Mouse (Mus musculus) spleen, postnatal 36 days (tissue): Measurements from ENCODE around the gene Enox1.

Experiments
- DNase-seq, 2 experiments: peaks; one replicate each; pipeline ENCODE4 v3.0.0; 2022; ENCODE audit warnings: low spot score in 2 of 2, mixed read lengths in 1 of 2

The Enox1 gene

DNA sequence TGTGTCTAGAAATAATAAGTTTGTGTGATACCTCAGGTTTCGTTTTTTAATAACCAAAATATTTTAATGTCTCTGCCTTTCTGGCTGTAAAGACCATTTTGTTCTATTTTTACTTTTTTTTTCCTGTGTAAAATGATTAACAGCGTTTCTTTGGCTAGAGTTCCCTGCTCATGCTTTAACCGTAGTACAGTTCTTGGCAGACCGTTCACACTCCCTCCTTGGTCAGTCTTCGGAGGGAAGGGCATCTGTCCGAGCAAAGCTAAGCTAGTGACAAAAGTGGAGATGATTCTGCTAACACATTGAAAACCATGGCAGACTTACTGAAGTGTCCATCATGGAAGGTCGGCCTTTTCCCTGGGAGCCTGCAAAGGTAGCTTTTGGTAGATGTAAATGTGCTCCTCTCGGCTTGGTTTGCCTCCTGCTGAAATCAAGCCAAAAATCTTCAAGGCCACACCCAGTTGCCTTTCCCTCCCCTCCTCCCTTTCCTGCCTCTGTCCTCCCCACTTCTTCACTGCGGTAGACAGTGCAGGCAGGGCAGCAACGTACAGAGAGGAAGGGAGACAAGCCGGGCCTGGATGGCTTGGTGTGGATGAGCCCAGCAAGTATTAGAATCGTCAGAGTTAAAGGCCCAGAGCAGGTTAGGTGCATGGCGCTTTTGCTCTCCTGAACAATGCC lies 461.7 kb downstream of the Enox1 start:
- no peak for DNase-seq

DNA sequence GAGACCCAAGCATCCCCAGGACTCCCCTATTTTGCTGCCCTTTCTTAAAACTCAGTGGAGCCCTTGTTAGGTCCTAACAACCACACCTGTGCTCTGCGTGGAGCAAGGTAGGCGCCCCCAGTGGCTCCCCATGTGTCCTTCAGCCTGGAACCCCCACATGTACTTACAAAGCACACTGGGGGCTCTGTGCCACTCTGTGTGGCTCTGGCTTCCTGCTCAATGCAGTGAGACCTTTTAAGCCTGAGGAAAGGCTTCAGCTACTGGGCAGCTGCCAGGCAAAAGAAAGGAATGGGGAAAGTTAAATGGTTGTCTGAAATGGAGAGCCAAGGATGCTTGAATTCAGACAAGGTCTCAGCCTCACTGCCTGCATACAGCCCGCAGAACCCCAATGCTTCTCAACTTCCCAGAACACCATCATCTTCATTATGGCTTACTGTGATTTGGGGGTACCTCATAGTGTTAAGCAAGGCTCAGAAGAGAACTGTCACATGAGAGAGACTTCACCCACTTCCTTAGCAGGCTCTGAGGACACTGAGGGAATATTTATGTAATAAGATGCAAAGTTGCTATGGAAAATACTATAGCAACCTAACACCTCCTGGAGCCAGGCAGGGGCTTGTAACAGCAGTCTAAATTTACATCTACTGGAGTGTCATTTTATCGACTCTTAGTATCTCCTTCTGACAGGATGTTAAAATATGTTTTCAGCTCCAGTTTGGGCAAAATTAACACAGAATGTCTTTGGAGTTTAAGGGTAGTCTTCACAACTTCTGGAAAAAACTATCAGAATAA lies 465.1 kb downstream of the Enox1 start:
- DNase-seq = no peak

DNA sequence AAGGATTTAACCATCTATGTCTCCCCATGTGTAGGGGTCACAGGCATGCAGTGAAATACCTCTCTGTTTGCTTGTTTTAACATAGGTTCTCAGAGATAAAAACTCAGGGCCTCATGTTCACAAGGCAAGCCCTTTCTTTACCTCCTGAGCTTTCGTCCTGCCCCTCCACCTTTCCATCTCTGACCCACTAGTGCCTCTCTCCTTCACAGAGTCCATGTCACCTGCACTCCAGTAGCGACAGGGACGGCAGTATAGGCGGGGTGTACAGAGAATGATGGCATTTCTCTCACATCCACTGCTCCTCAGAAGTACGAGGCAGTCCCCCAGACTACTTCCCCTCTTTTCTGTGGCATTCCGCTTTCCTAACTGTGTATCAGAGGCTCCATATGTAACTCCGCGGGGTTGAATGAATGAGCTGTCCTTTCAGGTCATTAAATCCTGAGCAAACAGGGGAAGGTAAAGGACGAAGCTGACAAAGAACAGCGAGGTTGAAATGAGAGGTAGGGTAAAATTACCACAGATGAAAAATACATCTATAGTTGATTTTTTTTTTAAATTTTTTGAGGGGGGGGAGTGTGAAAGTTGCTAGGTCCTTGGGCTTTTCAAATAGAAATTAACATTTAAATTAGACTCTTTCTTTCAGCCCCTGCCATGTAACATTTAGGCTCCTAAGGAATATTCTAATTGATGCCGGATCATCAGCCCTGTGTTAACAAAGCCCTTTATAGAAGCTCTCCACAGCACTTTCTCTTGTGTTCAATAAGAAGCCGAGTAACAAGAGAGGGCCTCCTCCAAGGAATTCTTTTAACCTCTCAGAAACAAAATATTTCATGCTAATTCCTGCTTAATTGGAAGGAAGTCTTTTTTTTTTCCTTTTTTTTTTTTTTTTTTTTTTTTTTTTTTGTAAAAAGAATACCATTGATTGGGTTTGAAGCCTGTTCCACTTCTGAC lies 470.3 kb downstream of the Enox1 start:
- DNase-seq = no peak

DNA sequence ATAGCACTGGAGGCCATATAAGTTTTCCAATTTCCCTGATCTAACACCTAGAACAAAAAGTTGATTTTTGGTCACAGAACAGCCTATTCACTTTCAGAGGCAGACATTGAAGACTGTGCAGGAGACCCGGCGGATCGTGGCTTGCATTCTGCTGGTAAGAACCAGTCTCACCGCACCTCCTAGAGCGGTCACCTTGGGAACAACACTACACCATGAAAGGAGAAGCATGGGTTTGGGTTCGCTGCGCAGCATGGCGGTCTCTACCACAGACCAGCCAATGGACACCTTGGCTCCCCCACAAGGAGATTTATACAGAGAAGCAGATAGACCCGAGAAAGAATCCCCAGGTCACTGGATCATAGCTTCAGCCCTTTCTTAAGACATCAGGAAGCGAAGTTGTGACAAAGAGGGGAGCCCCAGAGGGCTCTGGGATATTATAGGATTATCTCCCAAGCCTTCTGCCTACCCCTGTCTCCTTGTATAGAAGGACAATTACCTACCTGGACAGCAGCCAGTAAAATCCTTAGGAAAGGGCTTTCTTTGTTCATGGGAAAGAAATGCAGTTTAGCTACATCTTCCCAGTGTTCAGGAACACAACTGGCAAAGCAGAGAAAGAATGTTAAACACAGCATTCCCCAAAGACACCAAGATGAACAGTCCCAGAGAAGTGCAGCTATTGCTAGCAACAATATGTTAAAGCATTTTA lies 476.1 kb downstream of the Enox1 start:
- DNase-seq = no peak

DNA sequence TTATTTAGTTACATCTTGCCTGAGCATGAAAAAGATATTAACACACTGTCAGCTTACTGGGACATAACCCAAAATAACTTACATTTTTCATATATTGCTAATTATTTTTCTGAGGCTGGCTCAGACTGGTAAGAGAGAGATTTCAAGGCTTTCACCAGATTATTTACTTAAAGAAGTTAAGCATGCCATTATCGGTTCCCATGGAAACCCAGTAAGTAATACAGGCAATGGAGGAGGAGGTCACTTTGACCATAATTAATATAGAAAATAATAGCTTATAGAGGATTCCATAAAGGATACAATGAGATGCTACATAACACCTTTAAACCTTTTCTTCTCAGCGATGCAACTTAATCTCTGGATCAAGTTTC lies 476.6 kb downstream of the Enox1 start:
- DNase-seq = no peak

DNA sequence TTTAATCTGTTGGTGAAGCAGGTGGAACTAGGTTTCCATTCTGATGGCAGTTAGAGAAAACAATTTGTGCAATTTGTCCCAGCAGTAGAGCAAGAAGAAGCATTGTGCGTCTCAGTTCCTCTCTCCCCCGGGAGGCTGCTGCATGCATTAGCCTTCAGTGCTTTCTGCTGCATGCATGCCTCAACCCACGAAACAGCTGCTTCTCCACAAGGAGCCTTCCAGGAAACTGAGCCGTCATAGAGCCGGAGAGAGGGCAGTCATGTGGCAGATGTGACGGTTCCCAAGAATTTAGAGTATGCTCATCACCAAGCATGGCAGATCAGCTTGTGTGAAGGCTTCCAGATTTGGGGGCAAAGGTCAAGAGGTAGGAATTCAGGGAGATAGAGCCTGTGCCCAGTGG lies 480.4 kb downstream of the Enox1 start:
- DNase-seq = no peak

DNA sequence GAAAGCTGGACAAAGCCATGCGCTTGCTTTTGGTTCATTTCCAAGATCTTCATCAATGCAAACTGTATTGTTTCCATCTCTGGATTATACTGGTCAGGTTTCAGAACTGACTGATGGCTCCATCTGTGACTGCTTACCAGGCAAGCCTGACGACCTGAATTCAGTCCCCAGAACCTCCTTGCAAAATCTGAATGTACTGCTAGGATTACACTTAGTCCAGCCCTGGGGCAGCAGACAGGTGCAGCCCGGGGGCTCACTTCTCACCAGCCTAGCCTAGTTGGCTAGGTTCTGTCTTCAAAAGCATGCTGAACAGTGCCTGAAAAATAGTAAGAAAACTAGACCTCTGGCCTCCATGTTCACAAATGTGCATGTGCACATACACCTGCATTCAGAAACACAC lies 481.6 kb downstream of the Enox1 start:
- DNase-seq = no peak

DNA sequence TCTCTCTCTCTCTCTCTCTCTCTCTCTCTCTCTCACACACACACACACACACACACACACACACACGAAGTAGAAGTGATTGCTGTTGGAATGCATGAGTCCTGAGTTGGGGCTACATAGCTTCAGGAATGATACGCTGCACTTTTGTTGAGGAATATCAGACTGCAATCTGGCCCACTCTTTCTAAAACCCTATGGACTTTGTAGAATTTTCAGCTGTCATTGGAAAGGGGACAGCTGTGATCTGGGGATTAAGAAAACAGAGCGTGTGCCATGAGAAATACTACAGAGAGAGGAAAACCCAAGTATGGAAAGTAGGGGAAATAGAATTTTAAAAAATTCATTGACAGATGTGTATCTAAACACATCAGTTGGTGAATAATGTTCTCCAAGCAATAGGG lies 482.1 kb downstream of the Enox1 start:
- no peak for DNase-seq

DNA sequence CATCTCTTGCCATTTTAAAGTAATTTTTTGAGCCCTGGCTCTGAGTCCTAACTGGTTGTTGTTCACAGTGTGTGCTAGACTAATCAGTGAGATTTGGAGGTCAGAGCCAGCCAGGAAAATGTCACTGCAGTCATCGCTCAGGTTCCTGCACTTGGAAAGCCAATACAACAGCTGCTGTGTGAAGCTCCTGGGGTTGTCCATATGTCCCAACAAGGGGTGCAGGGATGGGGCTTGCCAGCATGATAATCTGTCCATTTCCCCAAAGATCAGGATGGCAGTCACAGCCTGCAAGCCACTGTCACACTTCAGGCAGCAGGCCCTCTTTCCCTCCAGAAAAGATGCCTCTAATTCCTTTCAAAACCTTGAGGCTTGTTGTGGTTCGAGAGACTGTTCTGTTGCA lies 483.0 kb downstream of the Enox1 start:
- DNase-seq = no peak

DNA sequence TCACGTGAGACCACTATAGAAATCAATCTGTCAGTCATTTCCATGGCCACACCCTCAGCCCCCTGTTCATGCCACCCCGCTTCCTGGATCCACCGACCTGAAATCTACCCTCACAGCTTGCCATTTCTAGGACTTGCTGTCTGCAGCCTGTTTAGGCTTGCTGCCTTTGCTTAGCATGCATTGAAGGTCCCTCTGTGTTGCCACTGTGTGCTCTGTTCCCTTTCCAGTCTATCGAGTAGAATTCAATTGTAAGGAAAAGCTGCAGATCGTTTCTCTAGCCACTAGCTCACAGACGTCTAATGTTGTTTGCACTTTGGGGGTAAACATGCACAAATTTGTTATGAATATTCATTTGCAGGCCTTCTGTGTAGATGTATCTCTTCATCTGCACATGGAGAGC lies 485.8 kb downstream of the Enox1 start:
- DNase-seq = no peak

DNA sequence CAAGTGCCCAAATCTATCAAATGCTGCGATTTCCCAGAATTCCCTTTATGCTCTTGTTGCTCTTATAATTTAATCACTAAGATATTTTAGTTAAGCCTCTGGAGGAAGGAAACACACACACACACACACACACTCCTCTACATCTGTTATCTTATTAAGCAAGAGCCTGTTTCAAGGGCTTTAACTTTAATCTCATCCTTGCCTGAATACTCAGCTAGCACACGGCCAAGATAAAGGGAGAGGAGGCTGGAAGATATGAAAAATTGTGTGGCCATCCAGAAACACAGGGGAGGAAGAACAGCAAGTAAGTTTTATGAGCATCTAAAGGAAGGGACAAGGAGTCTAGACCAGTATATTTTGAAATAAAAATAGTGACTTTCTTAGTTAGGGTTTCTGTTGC lies 489.6 kb downstream of the Enox1 start:
- no peak for DNase-seq

DNA sequence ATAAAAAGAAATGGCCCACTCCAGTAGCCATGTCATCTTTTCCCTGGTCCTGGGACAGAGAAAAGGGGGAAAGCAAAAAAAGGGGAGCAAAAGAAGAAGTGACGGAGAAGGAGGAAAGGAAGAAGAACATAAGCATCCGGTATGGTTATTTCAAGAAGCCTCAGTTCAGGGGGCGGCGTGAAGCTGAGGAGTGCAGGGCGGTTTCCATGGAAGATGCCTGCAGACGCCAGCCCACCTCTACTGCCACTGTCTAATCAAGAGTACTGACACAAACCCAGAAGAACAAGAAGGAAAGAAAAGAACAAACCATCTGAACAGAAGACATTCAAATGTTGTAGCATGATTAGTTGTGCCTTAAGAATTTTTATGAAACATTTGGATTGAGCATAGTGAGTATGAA lies 490.5 kb downstream of the Enox1 start:
- DNase-seq = no peak

DNA sequence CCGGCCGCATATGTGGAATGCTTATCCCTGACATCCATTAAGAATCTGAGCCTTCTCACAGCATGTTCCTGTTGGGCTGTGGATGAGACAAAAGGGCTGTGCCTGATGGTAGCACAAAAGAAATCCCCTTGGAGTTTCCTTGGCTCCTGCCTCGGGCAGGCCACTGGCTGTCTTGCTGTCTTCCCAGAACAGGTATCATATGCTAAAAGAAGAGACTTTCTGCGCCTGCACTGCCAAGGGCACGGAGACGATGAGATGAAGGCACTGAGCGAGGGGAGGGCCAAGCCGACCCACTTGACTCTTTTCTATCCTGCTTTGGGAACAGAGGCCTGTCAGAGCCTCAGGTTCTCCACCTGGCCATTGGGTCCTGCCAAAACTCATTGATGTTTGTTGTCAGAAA lies 491.7 kb downstream of the Enox1 start:
- DNase-seq = no peak

DNA sequence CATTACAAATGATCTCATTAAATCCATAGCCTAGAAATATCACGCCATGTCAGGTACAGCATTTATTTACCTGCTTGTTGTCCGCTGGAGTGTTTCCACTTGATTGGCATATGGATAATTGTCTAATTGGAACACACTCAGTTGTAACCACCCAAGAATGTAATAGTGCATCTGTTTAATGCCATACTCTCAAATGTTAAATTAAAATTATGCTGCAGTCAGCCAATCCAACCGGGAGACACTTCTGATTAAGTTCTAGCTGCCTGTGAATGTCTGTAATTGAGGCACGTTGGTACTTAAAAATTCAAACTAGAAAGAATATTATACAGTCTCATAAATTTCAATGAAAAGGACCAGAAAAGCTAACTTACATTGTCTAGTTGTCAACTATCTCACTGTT lies 502.2 kb downstream of the Enox1 start:
- DNase-seq = no peak

DNA sequence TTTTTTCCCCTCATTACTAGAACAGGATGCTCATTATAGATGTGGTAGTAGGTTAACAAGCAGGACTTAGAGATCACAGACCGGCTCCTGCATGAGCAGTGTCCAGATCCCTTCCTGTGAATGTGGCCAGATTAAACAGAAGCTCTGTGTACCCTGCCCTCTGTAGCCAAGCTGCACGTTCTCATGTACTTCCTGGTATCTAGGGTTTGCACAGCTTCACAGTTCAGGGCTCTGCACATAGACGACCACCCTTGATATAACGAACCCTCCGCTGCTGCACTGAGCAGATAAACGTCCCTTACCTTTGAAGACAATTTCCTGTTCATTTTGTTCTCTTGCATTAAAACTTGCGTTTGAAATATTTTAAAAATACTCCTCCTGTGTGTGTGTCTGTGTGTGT lies 505.7 kb downstream of the Enox1 start:
- no peak for DNase-seq

DNA sequence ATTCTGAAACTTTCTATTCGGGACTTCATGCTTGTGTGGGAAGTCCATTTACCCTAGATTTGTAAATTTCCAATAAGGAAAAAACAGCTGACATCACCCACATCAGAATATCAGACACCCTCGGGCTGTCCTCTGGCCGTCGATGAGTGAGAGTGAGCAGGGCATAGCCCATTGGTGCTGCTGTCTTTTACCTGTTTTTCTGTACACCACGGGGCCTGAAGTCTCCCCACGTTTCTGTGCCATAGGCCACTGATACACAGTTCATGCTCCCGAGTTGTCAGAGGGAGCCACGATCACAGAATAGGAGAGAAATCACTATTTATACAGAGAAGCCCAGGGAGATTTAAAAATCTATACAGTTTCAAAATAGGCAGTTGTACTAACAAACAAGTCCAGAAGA lies 506.4 kb downstream of the Enox1 start:
- DNase-seq = no peak

DNA sequence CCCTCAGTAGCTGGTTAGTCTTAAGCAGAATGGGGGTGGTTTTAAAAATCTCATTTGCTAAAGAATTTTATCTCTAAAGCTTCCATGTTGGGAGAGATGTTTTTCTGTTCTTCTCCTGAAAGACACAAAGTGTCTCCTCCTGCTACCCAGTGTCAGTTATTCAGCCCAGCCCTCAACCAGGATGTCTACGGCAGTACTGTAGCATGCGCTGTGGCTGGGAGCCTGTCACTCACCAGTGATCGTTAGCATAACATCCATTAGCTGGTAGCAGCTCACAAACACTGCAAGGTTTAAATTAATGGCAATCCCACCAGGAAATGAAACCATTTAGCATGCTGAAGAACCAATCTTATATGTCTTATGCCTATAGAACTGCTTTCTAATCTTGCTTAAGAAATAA lies 511.5 kb downstream of the Enox1 start:
- DNase-seq = no peak

DNA sequence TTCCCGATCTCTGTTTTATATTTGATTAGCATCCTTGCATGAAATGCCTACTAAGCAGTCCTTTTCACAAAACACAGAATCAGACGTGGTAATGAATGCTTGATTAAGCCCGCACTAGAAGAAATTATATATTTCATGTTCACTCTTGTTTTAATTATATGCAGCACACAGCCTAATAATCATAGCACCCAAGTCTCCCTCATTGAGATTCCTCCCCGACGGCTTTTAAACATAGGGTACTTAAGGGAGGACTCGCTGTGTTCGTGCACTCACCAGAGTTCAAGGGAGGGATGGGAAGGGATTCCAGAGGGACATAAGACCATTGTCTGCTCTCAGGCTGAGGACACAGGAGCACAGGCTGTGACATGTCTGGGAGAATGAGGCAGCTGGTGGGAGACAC lies 512.9 kb downstream of the Enox1 start:
- no peak for DNase-seq

DNA sequence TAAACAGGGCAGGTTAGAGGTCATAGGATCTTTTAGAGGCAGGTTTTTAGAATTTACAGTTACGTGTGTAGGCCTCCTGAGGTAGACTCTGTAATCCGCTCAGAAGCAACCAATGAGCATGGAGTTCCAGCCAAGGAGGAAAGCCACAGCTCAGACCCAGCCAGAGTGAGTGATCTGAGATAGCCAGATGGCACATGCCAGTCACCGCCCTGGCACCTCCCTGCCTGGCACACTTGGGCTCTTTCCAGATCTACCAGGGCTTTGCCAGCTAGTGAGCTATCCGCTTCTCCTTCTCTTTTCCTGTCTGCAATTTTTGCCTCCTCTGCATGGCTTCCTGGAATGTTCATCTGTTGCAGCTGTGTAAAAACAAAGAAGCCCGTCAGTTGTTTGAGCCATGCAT lies 514.4 kb downstream of the Enox1 start:
- peak; percentile 1 to 11 for DNase-seq

DNA sequence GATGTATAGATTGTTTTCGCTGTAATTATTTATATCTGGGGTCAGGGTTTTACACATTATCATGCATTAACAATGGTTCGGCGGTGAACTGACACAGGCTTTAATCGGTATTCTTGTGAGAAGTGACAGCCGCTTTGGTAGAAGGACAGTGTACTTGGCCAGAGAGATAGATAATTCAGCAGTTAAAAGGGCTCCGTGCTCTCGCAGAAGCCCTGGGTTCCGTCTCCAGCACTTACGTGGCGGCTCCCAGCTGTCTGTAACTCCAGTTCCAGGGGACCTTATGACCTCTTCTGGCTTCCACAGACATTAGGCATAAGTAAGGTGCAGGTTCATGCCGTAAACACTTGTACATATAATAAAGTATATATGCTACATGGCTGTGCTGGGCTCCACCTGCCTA lies 515.4 kb downstream of the Enox1 start:
- DNase-seq = no peak

DNA sequence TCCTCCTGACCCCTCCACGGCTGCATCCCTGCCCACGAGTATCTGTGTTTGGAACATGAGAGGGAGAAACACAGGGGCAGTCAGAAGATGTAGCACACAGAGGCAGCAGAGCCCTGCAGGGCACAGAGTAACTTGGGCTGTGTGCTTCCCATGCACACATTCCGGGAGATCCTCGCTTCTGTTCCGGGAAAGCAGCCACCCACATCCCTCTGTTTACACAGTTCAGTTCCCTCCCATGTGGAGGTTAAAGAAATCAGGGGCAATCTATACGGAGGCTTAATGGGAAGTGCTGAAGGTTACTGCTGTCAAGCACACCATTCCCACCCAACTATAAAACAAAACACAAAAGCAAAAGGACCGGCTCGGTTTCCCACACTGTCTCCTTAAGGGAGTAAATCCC lies 516.6 kb downstream of the Enox1 start:
- no peak for DNase-seq

DNA sequence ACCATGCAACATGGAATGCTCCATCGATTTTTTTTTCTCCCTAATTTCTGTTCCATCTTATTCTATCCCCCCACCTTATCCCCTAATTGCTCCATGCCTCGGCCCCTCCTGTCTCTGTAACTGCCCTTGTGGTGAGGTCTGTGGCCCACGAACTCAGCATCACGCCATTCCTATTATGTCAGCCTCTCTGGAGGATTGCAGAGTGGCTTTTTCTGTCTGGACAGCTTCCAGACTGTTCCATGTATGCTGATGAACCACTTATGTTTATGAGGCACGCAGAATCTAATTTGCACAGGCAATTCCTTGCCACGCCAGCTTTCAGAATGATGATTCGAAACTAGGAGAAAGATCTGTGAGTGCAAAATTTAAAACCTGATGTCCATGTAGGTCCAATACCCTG lies 521.4 kb downstream of the Enox1 start:
- DNase-seq = no peak
